Mouse (Mus musculus) intestine, embryonic 14.5 days (tissue): ENCODE measurements around the gene Tmc7. TPM values are rescaled to one million over a fixed set of nuclear protein-coding genes. Genes with fewer than 3 reads are reported as not detected.

Source experiments
- ATAC-seq: fragments of 200-750 bp; cut with Nextera tagmentation; replicated peaks from 2 replicates; pipeline ENCODE4 v1.8.0; 2017; ENCODE audit warnings: low read depth, moderate number of reproducible peaks, moderate TSS enrichment, moderate library complexity; ENCODE audit not compliant: low FRiP score, low TSS enrichment
- DNase-seq: peaks from one replicate; pipeline ENCODE4 v3.0.0-alpha.2; 2018; ENCODE audit warnings: low spot score
- H3K27ac ChIP-seq: fragments of 300-500 bp; sonication (generic); 2 replicates; pipeline ENCODE4 v1.5.1; 2014; ENCODE audit warnings: low read depth, mild to moderate bottlenecking, control low read depth
- H3K27me3 ChIP-seq: fragments of 300-500 bp; sonication (generic); replicated peaks from 2 replicates; pipeline ENCODE4 v1.6.1; 2014; ENCODE audit warnings: low read length, control low read depth; ENCODE audit not compliant: control insufficient read depth, insufficient read depth
- H3K36me3 ChIP-seq: fragments of 300-500 bp; sonication (generic); 2 replicates; pipeline ENCODE4 v1.6.1; 2014; ENCODE audit warnings: low read length, control low read depth; ENCODE audit not compliant: control insufficient read depth, insufficient read depth
- H3K4me1 ChIP-seq: fragments of 300-500 bp; sonication (generic); replicated peaks from 2 replicates; pipeline ENCODE4 v1.6.1; 2014; ENCODE audit warnings: low read length, control low read depth, mixed read lengths; ENCODE audit not compliant: control insufficient read depth, insufficient read depth
- H3K4me2 ChIP-seq: fragments of 300-500 bp; sonication (generic); 2 replicates; pipeline ENCODE4 v1.6.1; 2014; ENCODE audit warnings: low read length
- H3K4me3 ChIP-seq: fragments of 300-500 bp; sonication (generic); 2 replicates; pipeline ENCODE4 v1.5.1; 2014; ENCODE audit warnings: low read depth, low read length, control low read depth, mixed read lengths
- H3K9ac ChIP-seq: fragments of 300-500 bp; sonication (generic); 2 replicates; pipeline ENCODE4 v1.6.1; 2014; ENCODE audit warnings: mild to moderate bottlenecking, low read length
- H3K9me3 ChIP-seq: fragments of 300-500 bp; sonication (generic); 2 replicates; pipeline ENCODE4 v1.6.1; 2016; ENCODE audit warnings: low read length, control low read depth; ENCODE audit not compliant: control insufficient read depth
- WGBS: fragments of 180-500 bp; shearing (Covaris S2); extraction: QIAGEN DNeasy Blood & Tissue Kit; methylation state at CpG from one replicate; pipeline ENCODE4 v1.1.7; 2014; 5-methylcytosine and 5-hydroxymethylcytosine counted together
- polyA plus RNA-seq: library from polyadenylated mRNA; unstranded; fragments of >200 nt; fragmentation: Nextera tagmentation; extraction: Ambion mirVana; gene quantifications from 2 replicates; pipeline ENCODE4 v1.2.1, GENCODE M21; 2014

The Tmc7 gene
- polyA plus RNA-seq, 1 experiment from 2014 or later, result 3.7 TPM

- WGBS, result 8% methylated on average over 63 of the region's 67 CpGs
- Histone ChIP-seq H3K27me3 (0 out of 2 replicates have a peak, but pooled peaks cover 3% of the 10 kb centered on the region), H3K36me3 (peaks cover 11% of the 10 kb centered on the region; the same call in 1 of the 2 replicates), H3K4me1 (peaks cover 37% of the 10 kb centered on the region), H3K9ac (peak overlapping the region; percentile 91), H3K9me3 (no peaks in the 10 kb centered on the region), H3K4me2 (peak overlapping the region; percentile 85), H3K4me3 (peak overlapping the region; percentile 89), H3K27ac (peak overlapping the region; percentile 91)
- DNase-seq (peak; percentile 84), ATAC-seq (0 out of 2 replicates have a peak, but pooled peaks have one; percentile 6)
These were observed 93.7 kb downstream of the Tmc7 start for GRCm38 (mm10) chr7:118490666-118491430.

- 40% methylated on average over 57 of the region's 57 CpGs for WGBS
- Histone ChIP-seq H3K4me1 (peaks cover 39% of the 10 kb centered on the region), H3K27ac (no peak overlapping the region), H3K9me3 (no peaks in the 10 kb centered on the region), H3K27me3 (0 out of 2 replicates have a peak, but pooled peaks cover 3% of the 10 kb centered on the region), H3K4me3 (peak overlapping the region; percentile 89), H3K36me3 (peaks cover 19% of the 10 kb centered on the region), H3K9ac (no peak overlapping the region), H3K4me2 (peak overlapping the region; percentile 85)
- DNase-seq, result no peak
- peak; percentile 1; the same call in 1 of the 2 replicates for ATAC-seq
These were observed 94.5 kb downstream of the Tmc7 start for GRCm38 (mm10) chr7:118489706-118490665.

GRCm38 (mm10) chr7:118488060-118488664 is 96.4 kb downstream of the Tmc7 start:
- Histone ChIP-seq H3K9ac (no peak overlapping the region), H3K36me3 (peaks cover 24% of the 10 kb centered on the region), H3K4me1 (peaks cover 39% of the 10 kb centered on the region), H3K27me3 (0 out of 2 replicates have a peak, but pooled peaks cover 3% of the 10 kb centered on the region), H3K9me3 (no peaks in the 10 kb centered on the region), H3K27ac (no peak overlapping the region; the same call in 1 of the 2 replicates), H3K4me3 (peak overlapping the region; percentile 8; the same call in 1 of the 2 replicates), H3K4me2 (peak overlapping the region; percentile 41)
- DNase-seq (no peak), ATAC-seq (no peak)
- WGBS, result 33% methylated on average over 8 of the region's 8 CpGs

- WGBS, result 57% methylated on average over 5 of the region's 5 CpGs
- Histone ChIP-seq H3K9me3 (no peaks in the 10 kb centered on the region), H3K4me3 (no peak overlapping the region), H3K27me3 (0 out of 2 replicates have a peak, but pooled peaks cover 3% of the 10 kb centered on the region), H3K27ac (no peak overlapping the region), H3K9ac (no peak overlapping the region), H3K4me2 (no peak overlapping the region), H3K4me1 (peaks cover 35% of the 10 kb centered on the region), H3K36me3 (peaks cover 24% of the 10 kb centered on the region)
- ATAC-seq, result no peak
- no peak for DNase-seq
These were observed 97.6 kb downstream of the Tmc7 start for GRCm38 (mm10) chr7:118486917-118487316.

Other genes starting within 250 kb of the Tmc7 start
- 8.3 and 9.1 TPM in 2 replicates for gene Syt17, start 136.5 kb downstream of the Tmc7 start, polyA plus RNA-seq
- 2.6 and 2.8 TPM in 2 replicates for gene Itpripl2, start 92.8 kb downstream of the Tmc7 start, polyA plus RNA-seq
- gene Coq7, start 51.4 kb downstream of the Tmc7 start, polyA plus RNA-seq, result 139 and 142 TPM in 2 replicates
- 4.1 and 5.3 TPM in 2 replicates for gene Tmc5, start 12.6 kb upstream of the Tmc7 start, polyA plus RNA-seq
- gene Gde1, start 121.0 kb upstream of the Tmc7 start, polyA plus RNA-seq, result 114 and 125 TPM in 2 replicates
- gene Ccp110, start 127.8 kb upstream of the Tmc7 start, polyA plus RNA-seq, result 8.3 and 9.0 TPM in 2 replicates
- 67.7 and 79.0 TPM in 2 replicates for gene Vps35l, start 155.5 kb upstream of the Tmc7 start, polyA plus RNA-seq